Mouse (Mus musculus): ENCODE data around the gene Disc1.

The Disc1 gene

DNA sequence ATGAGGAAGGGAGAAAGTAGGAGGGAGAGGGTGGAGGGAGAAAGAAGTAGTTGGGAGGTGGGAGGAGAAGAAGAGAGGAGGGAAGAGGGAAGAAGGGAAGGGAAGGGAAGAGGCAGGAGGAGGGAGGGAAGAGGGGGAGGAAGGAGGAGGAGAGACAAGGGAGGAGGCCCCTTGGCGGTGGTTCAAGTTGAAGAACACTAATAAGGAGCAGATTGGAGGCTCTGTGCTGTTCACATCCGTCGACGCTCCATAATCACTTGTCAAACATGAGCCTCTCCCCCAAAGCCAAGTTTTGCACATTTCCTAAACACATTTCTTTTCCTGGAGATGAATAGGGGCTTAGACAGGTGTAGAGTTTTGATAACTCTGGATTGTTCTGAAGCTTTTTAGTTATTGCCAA is 245.3 kb downstream of the Disc1 start:
- in situ Hi-C loops (cut with MboI, MseI), result no loop called here

DNA sequence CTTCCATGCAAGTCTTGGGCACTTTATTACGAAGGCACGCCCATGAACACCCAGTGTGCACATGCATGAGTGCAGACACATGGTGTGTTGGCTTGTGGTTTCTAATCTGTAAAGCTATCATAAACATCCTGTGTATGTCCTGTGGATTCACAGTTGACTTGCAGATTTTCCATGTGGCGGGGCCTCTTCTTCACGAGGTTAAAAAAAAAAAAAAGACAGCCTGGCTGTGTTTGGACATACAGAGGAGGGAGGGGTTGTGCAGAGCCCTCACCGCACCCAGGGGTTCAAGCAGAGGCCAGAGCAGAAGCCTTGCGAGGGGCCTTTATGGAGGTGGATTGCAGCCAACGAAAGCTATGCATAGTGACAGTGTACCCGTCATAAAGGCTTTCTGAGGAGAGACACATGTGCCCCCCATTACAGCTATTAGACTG is 248.0 kb downstream of the Disc1 start:
- in situ Hi-C loops (cut with MboI, MseI), result loop anchor here (25.0 kb wide), 1 partner anchor 1565 kb away; no protein-coding TSS in a partner anchor

DNA sequence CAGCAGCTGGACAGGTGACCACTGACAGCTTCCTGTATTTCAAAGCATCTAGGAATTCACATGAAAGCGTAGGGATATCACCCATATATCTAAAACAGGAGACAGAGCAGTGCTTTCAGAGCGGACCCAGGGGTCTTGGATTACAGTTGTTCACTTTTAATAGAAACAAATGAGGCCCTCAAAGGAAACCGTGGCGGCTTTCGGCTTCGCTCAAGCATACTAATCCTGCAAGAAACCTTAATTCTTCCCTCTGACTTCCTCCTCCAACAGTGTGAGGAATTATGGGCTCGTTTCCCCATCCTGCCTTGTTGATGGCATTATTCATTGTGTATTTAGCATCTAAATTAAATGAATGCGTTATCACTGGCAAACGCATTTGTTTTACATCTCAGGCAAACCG is 252.7 kb downstream of the Disc1 start:
- in situ Hi-C loops (cut with MboI, MseI), result loop anchor here (25.0 kb wide), 1 partner anchor 1569 kb away; no protein-coding TSS in a partner anchor

DNA sequence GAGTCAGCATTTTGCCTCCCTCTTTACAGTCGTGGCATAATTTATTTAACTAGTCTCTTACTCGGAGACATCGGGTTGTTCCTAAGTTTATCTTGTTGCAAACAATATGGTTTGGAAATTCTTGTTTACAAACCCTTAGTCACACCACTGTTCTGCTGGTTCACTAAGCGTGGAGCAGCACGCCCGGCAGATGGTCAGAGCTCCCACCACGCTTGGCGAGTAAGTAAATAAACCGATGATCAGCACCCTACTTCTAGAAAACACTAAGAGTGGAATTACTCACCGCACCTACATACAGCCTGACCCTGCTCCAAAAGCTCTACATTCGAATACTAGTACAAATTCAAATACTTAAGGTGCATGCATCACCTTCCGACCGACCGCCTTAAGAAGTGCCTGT is 256.0 kb downstream of the Disc1 start:
- in situ Hi-C loops (cut with MboI, MseI), result loop anchor here (25.0 kb wide), 1 partner anchor 1573 kb away; no protein-coding TSS in a partner anchor

Measured in T-helper 2 cell (primary cell).